Mouse (Mus musculus) kidney, adult 2 months (tissue): ENCODE results near the gene 4930539E08Rik.

ENCODE experiments used
- CTCF ChIP-seq: fragments of 200-500 bp; conservative IDR thresholded peaks from 2 replicates; pipeline ENCODE4 v1.5.1; 2011; ENCODE audit warnings: low read depth, mild to moderate bottlenecking, control low read depth, low read length, moderate library complexity, mixed read lengths; ENCODE audit not compliant: insufficient read depth, insufficient read length
- POLR2A ChIP-seq: fragments of 200-500 bp; IDR thresholded peaks from one replicate; pipeline ENCODE4 v1.6.1; 2011; ENCODE audit warnings: low read depth, low read length, control low read depth

DNA sequence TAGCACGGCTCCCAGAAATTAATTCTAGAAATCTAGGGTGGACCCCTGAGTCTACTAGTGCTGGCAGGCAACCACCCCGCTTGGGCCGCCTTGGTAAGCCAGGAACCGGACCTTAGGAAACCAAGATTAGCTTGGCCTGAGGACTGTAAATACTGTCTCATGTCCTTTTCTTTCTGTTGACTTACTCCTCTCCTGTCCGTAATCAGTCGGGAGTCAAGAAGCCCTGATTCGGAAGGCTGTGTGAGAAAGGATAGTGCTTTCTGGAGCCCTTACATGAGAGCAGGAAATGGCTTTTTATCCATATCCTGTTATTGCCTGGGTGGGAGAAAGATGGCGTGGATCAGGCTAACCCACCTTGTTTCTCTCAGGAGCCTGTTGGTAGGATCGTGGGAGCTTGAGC, 38.1 kb upstream of the 4930539E08Rik start:
- TF ChIP-seq CTCF (no peak), POLR2A (no peak)
